Mouse (Mus musculus) liver, postnatal 0 days (tissue): ENCODE data around the gene Per2.

Experiments
- CTCF ChIP-seq: sonication (generic); IDR thresholded peaks from 2 replicates; pipeline ENCODE4 v1.5.1; 2016; ENCODE audit warnings: antibody characterized with exemption, low read depth
- EP300 ChIP-seq: IDR thresholded peaks from 2 replicates; pipeline ENCODE4 v1.6.1; 2016; ENCODE audit warnings: antibody characterized with exemption, low read depth, mild to moderate bottlenecking

GRCm38 (mm10) chr1:91436380-91437082 lies 22.6 kb downstream of the Per2 start:
- TF ChIP-seq CTCF (no peak), EP300 (peak; percentile 86)
